Mouse (Mus musculus): ENCODE measurements around the gene Trip4. TPM values are rescaled to one million over a fixed set of nuclear protein-coding genes. Genes with fewer than 3 reads are reported as not detected.

Gene Trip4
- 6.7 and 8.8 TPM in 2 replicates for polyA plus RNA-seq (2012; rRNA removed)

GRCm38 (mm10) chr9:65908394-65909300 lies at the start of gene Trip4, which contains the start of gene Csnk1g1:
Gene Trip4, minus strand, starts transcription at chr9:65908794.
Gene Csnk1g1, plus strand, starts transcription at chr9:65908924.

GRCm38 (mm10) chr9:65890143-65890628 lies 18.4 kb downstream of the Trip4 start, which contains the start of gene Pclaf:
Gene Pclaf, plus strand, starts transcription at chr9:65890237.

GRCm38 (mm10) chr9:65827344-65828015 lies 81.1 kb downstream of the Trip4 start, which contains the start of gene Zfp609:
Gene Zfp609, minus strand, starts transcription at chr9:65827564.

Other genes with a start within 250 kb of the Trip4 start
- 163 and 183 TPM in 2 replicates for gene Oaz2, start 240.8 kb downstream of the Trip4 start, polyA plus RNA-seq (2012; rRNA removed)
- 7.0 and 8.9 TPM in 2 replicates for gene Zfp609, start 81.2 kb downstream of the Trip4 start, polyA plus RNA-seq (2012; rRNA removed)
- gene Pclaf, start 18.6 kb downstream of the Trip4 start, polyA plus RNA-seq (2012; rRNA removed): 0.62 and 2.9 TPM in 2 replicates
- gene Csnk1g1, start 130 bp upstream of the Trip4 start, polyA plus RNA-seq (2012; rRNA removed): 4.9 and 5.1 TPM in 2 replicates
- gene Ppib, start 151.4 kb upstream of the Trip4 start, polyA plus RNA-seq (2012; rRNA removed): 235 and 276 TPM in 2 replicates
- 1.5 and 2.3 TPM in 2 replicates for gene Snx22, start 160.9 kb upstream of the Trip4 start, polyA plus RNA-seq (2012; rRNA removed)
- gene Snx1, start 217.8 kb upstream of the Trip4 start, polyA plus RNA-seq (2012; rRNA removed): 38.3 and 43.3 TPM in 2 replicates
- gene Ciao2a, start 217.8 kb upstream of the Trip4 start, polyA plus RNA-seq (2012; rRNA removed): 5.2 and 6.6 TPM in 2 replicates
- gene Dapk2, start 249.4 kb upstream of the Trip4 start, polyA plus RNA-seq (2012; rRNA removed): 2.1 and 2.8 TPM in 2 replicates